Mouse (Mus musculus) lung, postnatal 0 days (tissue): ENCODE measurements at regions not wholly inside any gene's neighbourhood (a gene's known extent, or its start where the extent isn't known, plus 50 kb on each side); places are given as distances from the start of the nearest gene placed in this dataset.

Source experiments
- ATAC-seq: fragments of 200-750 bp; cut with Nextera tagmentation; 2 replicates; pipeline ENCODE4 v1.8.0; 2017; ENCODE audit warnings: moderate library complexity
- DNase-seq: peaks from one replicate; pipeline ENCODE4 v3.0.0-alpha.2; 2016; ENCODE audit warnings: low spot score
- H3K27ac ChIP-seq: fragments of 300-500 bp; sonication (generic); 2 replicates; pipeline ENCODE4 v1.5.1; 2014; ENCODE audit warnings: antibody characterized with exemption, mild to moderate bottlenecking, low read length, mixed read lengths
- H3K27me3 ChIP-seq: fragments of 300-500 bp; sonication (generic); replicated peaks from 2 replicates; pipeline ENCODE4 v1.6.1; 2014; ENCODE audit warnings: low read length, mixed read lengths; ENCODE audit not compliant: insufficient read depth
- H3K36me3 ChIP-seq: fragments of 300-500 bp; sonication (generic); 2 replicates; pipeline ENCODE4 v1.6.1; 2014; ENCODE audit warnings: low read length, mixed read lengths; ENCODE audit not compliant: insufficient read depth
- H3K4me1 ChIP-seq: fragments of 300-500 bp; sonication (generic); 2 replicates; pipeline ENCODE4 v1.6.1; 2014; ENCODE audit warnings: antibody characterized with exemption, low read depth, low read length, mixed read lengths; ENCODE audit not compliant: insufficient read depth
- H3K4me2 ChIP-seq: fragments of 300-500 bp; sonication (generic); replicated peaks from 2 replicates; pipeline ENCODE4 v1.6.1; 2014; ENCODE audit warnings: low read depth, mild to moderate bottlenecking, low read length, moderate library complexity, mixed read lengths
- H3K4me3 ChIP-seq: fragments of 300-500 bp; sonication (generic); 2 replicates; pipeline ENCODE4 v1.5.1; 2014; ENCODE audit warnings: low read depth, low read length
- H3K9ac ChIP-seq: fragments of 300-500 bp; sonication (generic); replicated peaks from 2 replicates; pipeline ENCODE4 v1.6.1; 2014; ENCODE audit warnings: low read depth, mild to moderate bottlenecking
- H3K9me3 ChIP-seq: fragments of 300-500 bp; sonication (generic); 2 replicates; pipeline ENCODE4 v1.6.1; 2016; ENCODE audit warnings: low read length, mixed read lengths
- CTCF ChIP-seq: IDR thresholded peaks from 2 replicates; pipeline ENCODE4 v1.5.1; 2016; ENCODE audit warnings: antibody characterized with exemption, mild to moderate bottlenecking
- EP300 ChIP-seq: IDR thresholded peaks from 2 replicates; pipeline ENCODE4 v1.6.1; 2016; ENCODE audit warnings: antibody characterized with exemption, mild to moderate bottlenecking, control low read depth
- WGBS: fragments of 180-500 bp; shearing (Covaris S2); extraction: QIAGEN DNeasy Blood & Tissue Kit; methylation state at CpG from one replicate; pipeline ENCODE4 v1.1.7; 2014; 5-methylcytosine and 5-hydroxymethylcytosine counted together

DNA sequence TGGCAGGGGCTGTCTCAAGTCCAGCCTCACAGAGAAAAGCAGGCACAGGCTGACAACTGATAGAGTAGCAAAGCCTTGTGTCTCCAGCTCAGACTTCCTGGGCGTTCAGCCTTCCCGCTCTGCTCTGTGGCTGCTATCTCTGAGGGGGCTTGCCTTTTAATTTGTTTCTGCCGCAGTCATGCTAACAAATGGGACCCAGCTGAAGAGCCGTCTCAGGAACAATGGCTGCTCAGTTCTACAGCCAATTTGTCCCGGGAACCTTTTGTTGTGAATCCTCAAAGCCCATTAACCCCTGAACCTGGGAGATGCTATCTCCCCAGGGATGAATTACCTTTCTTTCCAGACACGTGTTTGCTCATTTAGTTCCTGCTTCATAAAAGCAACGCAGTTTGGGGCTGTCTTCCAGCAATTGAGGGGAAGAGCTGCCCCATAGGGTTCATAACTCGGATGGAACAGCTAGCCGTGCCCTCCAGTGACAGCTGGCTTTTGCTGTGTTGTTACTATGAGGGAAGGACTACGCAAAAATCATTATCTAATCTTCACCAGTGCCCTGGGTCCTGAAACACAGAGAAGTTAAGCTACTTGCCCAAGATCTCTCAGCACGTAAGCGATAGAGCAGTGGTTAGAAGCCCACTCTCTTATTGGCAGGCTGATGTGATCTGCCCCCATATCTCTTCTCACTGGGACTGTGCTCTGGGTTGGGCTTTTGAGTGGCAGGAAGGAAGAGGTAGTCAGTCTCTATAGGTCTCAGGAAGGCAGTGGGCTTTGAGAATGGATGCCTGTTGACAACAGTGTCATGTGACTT, 240.9 kb downstream of the Rybp start:
- 30% methylated on average over 12 of the region's 12 CpGs for WGBS
- DNase-seq: no peak
- no peaks in the 10 kb centered on the region for H3K36me3 ChIP-seq
- no peak for TF ChIP-seq EP300
- TF ChIP-seq CTCF: no peak
- no peaks in the 10 kb centered on the region for H3K9me3 ChIP-seq
- ATAC-seq: no peak
- H3K4me3 ChIP-seq: no peak overlapping the region
- no peak overlapping the region for H3K4me2 ChIP-seq
- no peaks in the 10 kb centered on the region for H3K27me3 ChIP-seq
- peaks cover 3% of the 10 kb centered on the region; the same call in 1 of the 2 replicates for H3K4me1 ChIP-seq
- H3K9ac ChIP-seq: no peak overlapping the region
- H3K27ac ChIP-seq: no peak overlapping the region

DNA sequence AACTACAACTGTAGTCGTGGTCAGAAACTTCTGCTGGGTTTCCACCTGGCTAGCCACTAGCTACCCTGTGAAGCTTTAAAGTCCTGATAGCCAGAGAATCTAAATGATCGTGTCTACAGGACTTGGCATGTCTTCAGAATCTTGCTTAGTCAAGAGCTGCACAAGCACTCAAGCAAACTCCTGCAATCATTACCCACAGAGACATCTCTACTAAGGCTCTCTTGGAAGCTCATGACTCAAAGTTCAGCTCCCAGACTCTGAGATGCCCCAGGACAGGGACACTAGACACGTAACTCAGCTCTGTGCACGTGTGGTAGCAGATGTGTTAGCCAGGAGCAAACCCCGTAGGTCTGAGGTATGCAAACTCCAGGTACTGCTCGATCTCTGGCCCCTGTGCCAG, 242.2 kb downstream of the Rybp start:
- peak; percentile 44 for DNase-seq
- H3K4me2 ChIP-seq: no peak overlapping the region

GRCm38 (mm10) chr6:100041161-100041560, 246.1 kb downstream of the Rybp start:
- Histone ChIP-seq H3K4me1 (peaks cover 3% of the 10 kb centered on the region; the same call in 1 of the 2 replicates), H3K36me3 (no peaks in the 10 kb centered on the region), H3K9me3 (no peaks in the 10 kb centered on the region), H3K4me3 (no peak overlapping the region), H3K4me2 (no peak overlapping the region), H3K9ac (no peak overlapping the region), H3K27me3 (no peaks in the 10 kb centered on the region), H3K27ac (no peak overlapping the region)
- WGBS: 55% methylated on average over 5 of the region's 5 CpGs
- TF ChIP-seq EP300 (no peak), CTCF (no peak)
- DNase-seq (no peak), ATAC-seq (no peak)

More for the DNA sequence above, 242.2 kb downstream of the Rybp start:
- Histone ChIP-seq H3K27me3 (no peaks in the 10 kb centered on the region), H3K4me3 (no peak overlapping the region), H3K4me1 (peaks cover 3% of the 10 kb centered on the region; the same call in 1 of the 2 replicates), H3K9ac (no peak overlapping the region), H3K9me3 (no peaks in the 10 kb centered on the region), H3K27ac (no peak overlapping the region), H3K36me3 (no peaks in the 10 kb centered on the region)
- 61% methylated on average over 6 of the region's 6 CpGs for WGBS
- TF ChIP-seq EP300 (no peak), CTCF (no peak)
- ATAC-seq: peak; percentile 33

GRCm38 (mm10) chr6:100040459-100040984, 246.8 kb downstream of the Rybp start:
- Histone ChIP-seq H3K27ac (no peak overlapping the region), H3K4me1 (peaks cover 3% of the 10 kb centered on the region; the same call in 1 of the 2 replicates), H3K9me3 (no peaks in the 10 kb centered on the region), H3K9ac (no peak overlapping the region), H3K36me3 (no peaks in the 10 kb centered on the region), H3K27me3 (no peaks in the 10 kb centered on the region), H3K4me3 (no peak overlapping the region), H3K4me2 (no peak overlapping the region)
- ATAC-seq: no peak
- WGBS: 23% methylated on average over 7 of the region's 7 CpGs
- TF ChIP-seq CTCF: no peak
- TF ChIP-seq EP300: no peak
- no peak for DNase-seq

GRCm38 (mm10) chr6:100032701-100033100, 254.6 kb downstream of the Rybp start:
- Histone ChIP-seq H3K4me3 (no peak overlapping the region), H3K36me3 (no peaks in the 10 kb centered on the region), H3K9me3 (no peaks in the 10 kb centered on the region), H3K27ac (no peak overlapping the region), H3K9ac (no peak overlapping the region), H3K4me2 (no peak overlapping the region), H3K4me1 (no peaks in the 10 kb centered on the region), H3K27me3 (no peaks in the 10 kb centered on the region)
- TF ChIP-seq EP300 (no peak), CTCF (no peak)
- WGBS: 70% methylated on average over 10 of the region's 10 CpGs
- DNase-seq: no peak
- no peak for ATAC-seq

DNA sequence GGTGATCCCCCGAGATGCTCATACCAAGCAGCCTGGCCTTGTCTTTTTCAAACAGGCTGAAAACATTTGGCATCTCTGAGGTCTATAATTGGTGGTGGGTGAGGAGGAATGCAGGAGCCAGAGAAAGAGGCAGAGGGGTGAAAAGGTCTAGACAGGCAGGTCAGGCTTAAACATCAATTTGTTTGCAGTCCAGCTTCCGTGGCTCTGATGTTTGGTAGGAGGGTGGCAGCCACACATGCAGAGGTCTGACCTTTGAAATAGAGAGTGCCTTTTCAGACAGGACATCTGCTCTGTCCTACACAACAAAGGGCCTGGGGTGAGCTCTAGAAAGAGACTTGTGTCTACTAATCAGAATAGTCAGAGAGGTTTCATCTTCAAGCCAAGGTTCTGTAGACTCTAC, 256.8 kb downstream of the Rybp start:
- no peak for DNase-seq
- H3K4me3 ChIP-seq: no peak overlapping the region
- TF ChIP-seq CTCF (no peak), EP300 (no peak)
- H3K27ac ChIP-seq: no peak overlapping the region
- H3K36me3 ChIP-seq: no peaks in the 10 kb centered on the region
- no peaks in the 10 kb centered on the region for H3K9me3 ChIP-seq
- H3K27me3 ChIP-seq: no peaks in the 10 kb centered on the region
- H3K4me2 ChIP-seq: no peak overlapping the region
- no peaks in the 10 kb centered on the region for H3K4me1 ChIP-seq
- WGBS: 46% methylated on average over 2 of the region's 2 CpGs
- no peak overlapping the region for H3K9ac ChIP-seq
- no peak for ATAC-seq
